Mouse (Mus musculus): ENCODE data around the gene Eln. TPM values are rescaled to one million over a fixed set of nuclear protein-coding genes. Genes with fewer than 3 reads are reported as not detected.
A peak's percentile ranks its signal among the peaks of the same experiment; 100 is the strongest.

Gene Eln
- 14.0 and 15.2 TPM in 2 replicates for polyA plus RNA-seq (2012; rRNA removed)

GRCm38 (mm10) chr5:134746890-134747511 is at the start of gene Eln:
Eln (minus strand) TSS chr5:134747323.
- H3K4me3 ChIP-seq (ENCODE audit: low read depth, low read length) = peak within 1 kb of the TSS; percentile 63
- TF ChIP-seq CTCF (IDR thresholded peaks at IDR 0.05; ENCODE audit: extremely low read depth, insufficient read length, insufficient replicate concordance, low read depth, low read length) (no peak), POLR2A (IDR thresholded peaks at IDR 0.05; ENCODE audit: low read depth, low read length) (no peak)
- H3K4me1 ChIP-seq (ENCODE audit: control insufficient read depth, insufficient read depth, insufficient read length, low read length) = peaks cover 8% of the 10 kb centered on the region
- peaks cover 9% of the 10 kb centered on the region; the same call in 1 of the 2 replicates for H3K27me3 ChIP-seq (ENCODE audit: control insufficient read depth, insufficient read depth, low read length)
- peak within 1 kb of the TSS; percentile 55 for H3K27ac ChIP-seq (ENCODE audit: insufficient read depth, low read depth, low read length)
- 3% methylated on average over 21 of the region's 28 CpGs for WGBS
- H3K36me3 ChIP-seq (ENCODE audit: control insufficient read depth, insufficient read depth, low read length) = no peaks in the 10 kb centered on the region

DNA sequence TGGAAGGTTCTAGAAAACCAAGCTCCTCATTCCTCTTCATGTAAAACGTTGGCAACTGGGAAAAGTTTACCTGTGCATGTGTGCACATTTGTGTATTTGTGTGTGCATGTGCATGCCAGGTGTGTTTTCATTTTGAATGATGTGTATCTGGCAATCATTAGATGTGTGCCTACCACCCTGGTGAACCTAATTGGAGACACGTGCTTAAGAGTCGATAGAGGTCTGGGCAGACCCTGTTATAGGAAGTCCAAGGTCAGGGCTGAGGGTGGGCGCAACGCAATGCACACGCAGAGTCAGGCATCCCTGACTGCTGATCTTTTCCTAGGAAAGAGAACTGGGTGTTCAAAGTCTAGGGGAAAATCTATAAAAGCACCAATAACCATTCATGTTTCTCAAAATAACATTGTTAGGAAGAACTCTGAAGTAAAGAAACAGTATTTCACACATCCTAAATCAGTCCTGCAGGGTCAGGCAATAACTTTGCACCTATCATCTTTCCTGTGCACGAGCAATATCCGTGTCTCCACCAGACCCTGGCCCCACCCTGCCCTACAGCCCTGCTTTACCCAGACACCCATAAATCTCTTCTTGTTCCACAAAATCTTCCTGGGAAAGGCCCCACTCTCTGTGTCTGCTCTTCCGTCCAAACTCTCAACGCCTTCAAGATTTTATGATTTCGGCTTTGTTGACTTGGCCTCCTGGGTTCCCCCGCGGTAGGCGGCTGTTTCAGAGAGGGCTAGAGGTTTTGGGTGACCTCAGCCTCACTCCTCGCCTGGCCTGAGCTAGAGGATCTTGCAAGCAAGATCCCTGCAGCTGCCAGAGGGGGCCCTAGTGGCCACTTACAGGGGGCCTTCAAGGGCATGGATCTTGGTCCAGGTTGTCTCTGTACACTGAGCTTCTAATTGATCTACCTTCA is 43.2 kb upstream of the Eln start:
- H3K36me3 ChIP-seq (ENCODE audit: control insufficient read depth, insufficient read depth, low read length) = no peaks in the 10 kb centered on the region
- 69% methylated on average over 15 of the region's 15 CpGs for WGBS
- H3K27ac ChIP-seq (ENCODE audit: insufficient read depth, low read depth, low read length) = no peak overlapping the region

GRCm38 (mm10) chr5:134788237-134788636 is 41.1 kb upstream of the Eln start:
- H3K27me3 ChIP-seq (ENCODE audit: control insufficient read depth, insufficient read depth, low read length) = no peaks in the 10 kb centered on the region
- TF ChIP-seq CTCF (IDR thresholded peaks at IDR 0.05; ENCODE audit: extremely low read depth, insufficient read length, insufficient replicate concordance, low read depth, low read length) = no peak
- TF ChIP-seq POLR2A (IDR thresholded peaks at IDR 0.05; ENCODE audit: low read depth, low read length) = no peak
- no peak overlapping the region for H3K4me3 ChIP-seq (ENCODE audit: low read depth, low read length)
- no peak overlapping the region for H3K27ac ChIP-seq (ENCODE audit: insufficient read depth, low read depth, low read length)
- no peaks in the 10 kb centered on the region for H3K36me3 ChIP-seq (ENCODE audit: control insufficient read depth, insufficient read depth, low read length)
- WGBS = 64% methylated on average over 12 of the region's 12 CpGs
- H3K4me1 ChIP-seq (ENCODE audit: control insufficient read depth, insufficient read depth, insufficient read length, low read length) = no peaks in the 10 kb centered on the region

More for the DNA sequence above, 43.2 kb upstream of the Eln start:
- no peak for TF ChIP-seq CTCF (IDR thresholded peaks at IDR 0.05; ENCODE audit: extremely low read depth, insufficient read length, insufficient replicate concordance, low read depth, low read length)
- no peak for TF ChIP-seq POLR2A (IDR thresholded peaks at IDR 0.05; ENCODE audit: low read depth, low read length)
- Histone ChIP-seq H3K4me1 (ENCODE audit: control insufficient read depth, insufficient read depth, insufficient read length, low read length) (no peaks in the 10 kb centered on the region), H3K4me3 (ENCODE audit: low read depth, low read length) (no peak overlapping the region), H3K27me3 (ENCODE audit: control insufficient read depth, insufficient read depth, low read length) (no peaks in the 10 kb centered on the region)

- H3K4me3 ChIP-seq (ENCODE audit: low read depth, low read length) = no peak overlapping the region
- no peaks in the 10 kb centered on the region for H3K36me3 ChIP-seq (ENCODE audit: control insufficient read depth, insufficient read depth, low read length)
- TF ChIP-seq POLR2A (IDR thresholded peaks at IDR 0.05; ENCODE audit: low read depth, low read length) = no peak
- no peak for TF ChIP-seq CTCF (IDR thresholded peaks at IDR 0.05; ENCODE audit: extremely low read depth, insufficient read length, insufficient replicate concordance, low read depth, low read length)
- WGBS = 74% methylated on average over 25 of the region's 25 CpGs
- no peak overlapping the region for H3K27ac ChIP-seq (ENCODE audit: insufficient read depth, low read depth, low read length)
- H3K4me1 ChIP-seq (ENCODE audit: control insufficient read depth, insufficient read depth, insufficient read length, low read length) = no peaks in the 10 kb centered on the region
- no peaks in the 10 kb centered on the region for H3K27me3 ChIP-seq (ENCODE audit: control insufficient read depth, insufficient read depth, low read length)
Measured at GRCm38 (mm10) chr5:134785691-134786371, 38.7 kb upstream of the Eln start.

DNA sequence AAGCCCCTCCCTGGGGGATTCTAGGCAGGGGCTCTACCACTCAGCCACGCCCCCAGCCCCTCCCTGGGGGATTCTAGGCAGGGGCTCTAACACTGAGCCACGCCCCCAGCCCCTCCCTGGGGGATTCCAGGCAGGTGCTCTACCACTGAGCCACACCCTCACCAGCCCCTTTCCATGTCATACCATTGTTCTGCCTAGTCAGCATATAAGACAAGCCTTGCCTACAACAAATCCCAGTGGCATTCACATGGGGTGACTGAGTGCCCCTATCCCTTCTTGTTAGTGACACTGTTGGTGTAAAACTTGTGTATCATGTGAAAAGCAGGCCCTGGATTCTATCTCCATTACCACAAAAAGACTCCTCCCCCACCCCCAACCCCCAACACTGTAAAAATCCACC is 36.7 kb upstream of the Eln start:
- H3K36me3 ChIP-seq (ENCODE audit: control insufficient read depth, insufficient read depth, low read length) = no peaks in the 10 kb centered on the region
- TF ChIP-seq CTCF (IDR thresholded peaks at IDR 0.05; ENCODE audit: extremely low read depth, insufficient read length, insufficient replicate concordance, low read depth, low read length) (no peak), POLR2A (IDR thresholded peaks at IDR 0.05; ENCODE audit: low read depth, low read length) (no peak)
- 45% methylated on average over 2 of the region's 2 CpGs for WGBS

DNA sequence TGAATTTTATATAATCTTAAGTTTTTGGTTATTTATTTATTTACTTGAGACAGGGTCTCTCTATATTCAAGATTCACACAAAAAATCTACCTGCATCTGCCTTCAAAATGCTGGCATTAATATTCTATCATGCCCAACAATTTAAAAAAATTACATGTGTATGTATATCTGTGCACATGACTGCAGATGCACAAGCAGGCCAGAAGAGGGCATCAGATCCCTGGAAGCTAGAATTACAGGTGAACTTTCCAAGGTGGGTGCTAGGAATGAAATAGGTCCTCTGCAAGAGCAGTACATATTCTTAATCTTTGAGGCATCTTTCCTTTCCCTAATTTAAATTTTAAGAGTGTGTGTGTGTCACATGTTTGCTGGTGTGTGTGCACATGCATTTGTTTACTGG is 33.8 kb upstream of the Eln start:
- no peak overlapping the region for H3K4me3 ChIP-seq (ENCODE audit: low read depth, low read length)

More for the DNA sequence above, 36.7 kb upstream of the Eln start:
- H3K4me1 ChIP-seq (ENCODE audit: control insufficient read depth, insufficient read depth, insufficient read length, low read length) = no peaks in the 10 kb centered on the region; the same call in 1 of the 2 replicates
- no peak overlapping the region for H3K4me3 ChIP-seq (ENCODE audit: low read depth, low read length)
- H3K27me3 ChIP-seq (ENCODE audit: control insufficient read depth, insufficient read depth, low read length) = no peaks in the 10 kb centered on the region
- H3K27ac ChIP-seq (ENCODE audit: insufficient read depth, low read depth, low read length) = no peak overlapping the region

More for the DNA sequence above, 33.8 kb upstream of the Eln start:
- Histone ChIP-seq H3K27me3 (ENCODE audit: control insufficient read depth, insufficient read depth, low read length) (no peaks in the 10 kb centered on the region), H3K27ac (ENCODE audit: insufficient read depth, low read depth, low read length) (no peak overlapping the region), H3K4me1 (ENCODE audit: control insufficient read depth, insufficient read depth, insufficient read length, low read length) (no peaks in the 10 kb centered on the region; the same call in 1 of the 2 replicates), H3K36me3 (ENCODE audit: control insufficient read depth, insufficient read depth, low read length) (no peaks in the 10 kb centered on the region)
- TF ChIP-seq CTCF (IDR thresholded peaks at IDR 0.05; ENCODE audit: extremely low read depth, insufficient read length, insufficient replicate concordance, low read depth, low read length) (no peak), POLR2A (IDR thresholded peaks at IDR 0.05; ENCODE audit: low read depth, low read length) (no peak)
